Mouse (Mus musculus) 416B (cell line): ENCODE measurements around the gene Ptprg.
A peak's percentile ranks its signal among the peaks of the same experiment; 100 is the strongest.

Source experiments
- DNase-seq: peaks from one replicate; pipeline ENCODE4 v3.0.0; 2011; ENCODE audit warnings: low read depth

Gene Ptprg

DNA sequence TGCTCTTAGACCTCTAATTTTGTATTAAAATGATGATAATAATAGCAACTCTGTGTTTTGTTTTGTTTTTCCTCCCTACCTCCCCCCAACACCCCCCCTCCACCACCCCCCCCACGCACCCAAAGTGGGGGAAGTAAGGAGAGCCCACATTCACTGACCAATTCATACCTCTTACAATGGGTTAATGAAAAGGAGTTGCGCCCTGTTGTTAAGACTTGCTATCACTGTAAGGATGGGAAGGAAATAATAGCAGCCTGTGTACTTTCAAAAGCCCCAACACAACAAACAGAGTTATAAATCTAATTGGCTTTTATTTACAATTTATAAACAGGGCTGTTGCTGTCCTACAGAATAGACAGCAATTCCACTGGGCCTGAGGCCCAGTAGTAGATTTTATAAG lies 130.8 kb downstream of the Ptprg start:
- no peak for DNase-seq

DNA sequence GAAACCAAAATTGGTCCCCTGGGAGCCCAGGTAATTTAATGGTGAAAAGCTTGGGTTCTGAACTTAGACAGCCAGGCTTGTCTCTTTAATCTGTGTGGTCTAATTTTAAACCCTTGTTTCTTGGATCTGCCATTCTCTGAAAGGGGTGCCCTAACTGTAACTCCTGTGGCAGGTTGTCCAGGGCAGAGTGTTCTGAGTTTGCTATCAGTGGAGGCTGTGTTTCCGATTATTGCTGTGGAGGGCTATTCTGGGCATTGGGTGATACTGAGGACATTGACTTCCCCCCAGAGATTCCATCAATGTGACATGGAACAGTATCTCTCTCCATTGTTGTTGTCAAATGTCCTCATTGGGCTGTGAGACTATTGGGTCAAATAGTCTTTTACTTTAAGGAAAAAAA lies 134.2 kb downstream of the Ptprg start:
- DNase-seq, result no peak

DNA sequence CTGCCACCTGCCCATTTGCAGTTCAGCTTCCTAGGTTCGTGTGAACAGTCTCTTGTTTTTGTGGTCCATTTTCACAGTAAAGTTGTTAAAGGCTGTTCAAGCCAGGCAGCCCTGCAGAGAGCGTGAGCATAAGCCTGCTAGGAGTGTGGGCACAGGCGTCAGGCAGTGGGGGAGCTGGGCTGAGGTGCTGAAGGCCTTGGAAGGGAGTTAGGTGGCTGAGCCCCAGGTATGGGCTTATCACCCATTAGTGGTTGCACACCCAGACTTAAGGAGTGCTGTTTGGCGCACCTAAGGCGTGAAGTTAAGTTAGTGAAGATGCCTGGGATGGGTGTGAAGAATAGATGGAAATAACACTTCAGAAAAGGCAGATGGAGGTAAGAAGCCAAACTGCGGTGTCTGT lies 134.8 kb downstream of the Ptprg start:
- DNase-seq, result no peak

DNA sequence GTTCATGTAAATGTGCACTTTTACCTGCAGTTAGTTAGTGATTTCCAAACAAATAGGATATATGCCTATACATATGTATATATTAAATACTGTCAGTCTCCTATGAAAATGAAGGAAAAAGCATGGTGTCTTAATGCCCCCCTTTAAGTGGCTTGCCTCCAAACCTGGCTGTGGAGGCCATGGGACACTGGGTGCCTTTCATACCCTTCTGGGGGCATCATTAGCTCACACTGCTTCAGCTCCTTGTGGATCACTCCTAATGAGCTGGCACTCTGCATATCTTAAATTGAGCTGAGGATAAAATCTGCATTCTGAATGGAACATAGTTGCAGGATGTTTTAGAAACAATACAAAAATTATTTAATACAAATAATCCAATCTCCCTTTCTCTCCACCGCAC lies 136.7 kb downstream of the Ptprg start:
- no peak for DNase-seq

DNA sequence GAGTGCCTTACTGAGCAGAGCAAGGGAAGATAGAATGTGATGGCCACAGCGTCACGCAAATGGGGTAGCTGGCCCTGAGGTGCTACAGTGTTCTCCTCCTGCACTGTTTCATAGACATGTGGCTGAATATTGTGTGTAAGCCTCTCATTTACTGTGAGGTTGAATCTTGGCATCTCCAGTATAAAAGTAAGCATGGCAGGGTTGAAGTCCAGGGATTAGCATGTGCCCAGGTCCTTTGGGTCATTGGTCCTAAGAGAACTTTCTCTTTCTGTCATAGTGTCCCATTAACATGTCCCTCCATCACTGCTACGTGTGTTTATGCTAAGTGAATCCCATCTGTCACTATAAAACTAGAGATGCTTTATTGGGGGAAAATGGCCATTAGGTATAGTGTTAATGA lies 138.2 kb downstream of the Ptprg start:
- no peak for DNase-seq

DNA sequence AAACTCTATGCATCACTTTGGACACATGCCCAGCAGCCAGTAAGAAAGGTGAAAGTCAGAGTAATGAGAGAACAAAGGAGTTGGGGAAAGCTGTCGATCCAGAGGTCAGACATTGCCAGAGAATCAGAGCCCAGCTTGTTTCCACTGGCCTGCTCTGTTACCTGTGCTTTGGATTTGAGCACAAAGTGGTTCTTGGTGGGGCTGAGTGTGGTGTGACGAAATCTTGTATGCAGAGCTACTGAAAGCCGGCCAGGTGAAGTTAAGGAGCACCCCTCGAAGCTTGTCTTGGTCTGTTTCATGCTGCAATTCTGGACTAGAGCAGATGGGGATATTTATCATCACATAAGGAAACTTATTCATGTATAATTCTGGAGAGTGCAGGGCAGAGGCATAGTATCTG lies 145.5 kb downstream of the Ptprg start:
- DNase-seq, result no peak

DNA sequence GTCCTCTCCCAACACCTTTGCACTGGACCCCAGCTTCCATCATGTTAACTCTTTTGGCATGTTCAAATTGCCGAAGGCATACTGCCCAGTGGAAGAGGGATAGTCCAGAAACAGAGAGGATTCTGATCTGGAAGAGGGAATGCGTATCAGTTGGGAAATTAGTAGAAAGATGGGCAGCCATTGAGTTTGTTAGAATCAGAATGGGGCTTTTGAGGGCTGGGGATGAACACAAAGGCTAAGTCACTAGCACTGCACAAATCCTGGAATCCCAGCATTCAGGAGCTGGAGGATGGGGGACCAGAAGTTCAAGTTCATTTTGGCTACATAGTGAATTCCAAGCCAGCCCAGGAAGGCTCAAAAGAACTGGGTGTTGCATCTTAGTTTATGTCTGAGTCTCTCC lies 146.3 kb downstream of the Ptprg start:
- DNase-seq, result no peak

DNA sequence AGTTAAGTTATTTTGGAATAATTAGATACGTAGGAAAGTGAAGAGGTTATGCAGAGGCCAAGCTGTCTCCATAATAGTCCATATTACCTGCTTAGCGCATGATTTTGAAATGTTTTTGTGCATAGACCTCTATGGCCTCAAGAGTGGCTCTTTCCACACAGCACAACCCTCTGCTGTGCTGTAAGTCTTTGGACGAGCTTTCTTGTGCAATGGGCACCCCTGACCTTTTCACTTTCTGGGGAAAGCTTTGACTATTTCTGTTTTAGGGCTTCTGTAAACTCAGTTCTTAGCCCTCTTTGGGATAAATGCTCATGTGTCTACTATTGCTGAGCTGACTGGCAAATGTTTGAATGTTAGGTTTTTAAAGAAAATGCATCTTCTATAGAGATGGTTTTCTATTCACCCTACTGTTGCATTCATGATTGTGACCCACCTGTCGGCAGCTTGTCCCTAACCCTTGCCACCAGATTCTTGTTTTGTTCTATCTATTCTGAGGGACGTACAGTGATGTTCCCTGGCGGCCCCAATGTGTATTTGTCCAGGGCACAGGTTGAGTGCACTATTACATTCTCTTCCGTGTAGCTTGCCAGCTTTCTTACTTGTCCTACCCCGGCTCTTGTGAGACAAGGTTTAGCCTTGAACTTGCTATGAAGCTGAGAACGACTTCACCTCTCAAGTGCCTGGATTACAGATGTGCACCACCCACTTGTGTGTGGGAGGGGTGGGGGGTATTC lies 148.4 kb downstream of the Ptprg start:
- DNase-seq, result no peak

DNA sequence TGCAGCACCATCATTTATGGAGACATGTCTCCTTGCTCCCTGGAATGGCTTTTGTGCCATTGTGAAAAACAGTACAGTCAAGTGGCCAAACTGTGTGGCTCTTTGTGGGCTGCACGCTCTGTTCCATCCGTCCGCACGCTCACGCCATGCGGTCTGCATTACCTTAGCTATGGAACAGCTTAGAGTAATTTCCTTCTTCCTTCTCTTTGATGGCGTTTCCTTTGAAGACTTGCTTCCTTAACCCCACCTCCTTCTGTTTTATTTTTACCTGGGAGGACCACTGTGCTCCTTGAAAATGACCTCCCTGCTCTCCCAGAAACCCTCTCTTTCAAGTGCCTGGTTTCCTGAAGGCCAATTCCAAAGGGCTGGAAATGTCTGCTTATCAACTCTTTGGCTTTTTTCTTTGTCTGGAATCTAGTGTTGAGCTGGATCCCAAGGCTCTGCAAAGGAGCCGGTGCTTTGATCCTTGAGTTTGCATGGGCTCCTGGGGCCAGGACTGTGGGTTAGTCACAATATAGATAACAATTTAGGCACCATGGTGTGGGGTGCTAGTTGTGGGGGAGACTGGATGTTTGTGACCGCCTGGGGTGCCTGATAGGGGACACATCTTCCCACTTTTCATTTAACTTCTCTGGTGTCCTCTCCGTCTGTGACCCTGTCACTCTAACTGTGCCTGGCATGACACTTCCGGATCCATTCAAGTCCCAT lies 149.6 kb downstream of the Ptprg start:
- no peak for DNase-seq

DNA sequence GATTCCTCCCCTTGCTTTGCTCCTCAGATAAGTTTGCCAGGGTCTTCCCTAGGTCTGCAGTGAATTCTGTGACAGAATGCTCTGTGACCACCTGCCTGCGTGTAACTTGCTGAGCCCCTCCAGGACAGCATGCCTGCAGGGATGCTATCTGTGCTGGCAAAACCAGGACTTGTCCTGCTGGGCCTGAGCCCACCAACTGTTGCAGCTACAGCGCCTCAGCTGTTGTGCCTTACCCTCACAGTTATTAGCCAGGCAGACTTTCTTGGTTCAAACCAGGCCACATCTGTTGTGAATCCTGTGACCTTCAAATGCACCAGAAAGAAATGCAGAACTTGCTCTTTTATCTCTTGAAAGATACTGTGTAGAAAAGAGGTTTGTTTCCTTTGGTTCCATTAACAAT lies 151.5 kb downstream of the Ptprg start:
- no peak for DNase-seq

DNA sequence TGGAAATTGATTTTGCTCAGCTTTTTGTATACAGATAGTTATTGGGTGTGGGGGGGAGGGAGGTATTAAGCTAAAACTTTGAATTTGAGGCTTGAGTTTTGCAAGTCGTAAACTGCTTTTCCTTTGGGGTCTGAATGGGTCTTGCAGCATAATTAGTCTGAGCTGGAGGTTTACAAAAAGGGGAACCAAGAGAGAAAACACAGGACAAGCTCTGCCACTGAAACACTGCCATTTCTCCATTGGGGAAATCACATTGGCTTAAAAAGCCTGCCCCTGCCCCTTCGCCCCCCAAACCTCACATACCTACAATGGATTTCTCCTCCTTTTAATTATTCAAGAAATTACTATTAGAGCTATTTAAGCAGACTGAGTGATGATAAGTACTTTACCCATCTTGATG lies 156.0 kb downstream of the Ptprg start:
- DNase-seq, result no peak

DNA sequence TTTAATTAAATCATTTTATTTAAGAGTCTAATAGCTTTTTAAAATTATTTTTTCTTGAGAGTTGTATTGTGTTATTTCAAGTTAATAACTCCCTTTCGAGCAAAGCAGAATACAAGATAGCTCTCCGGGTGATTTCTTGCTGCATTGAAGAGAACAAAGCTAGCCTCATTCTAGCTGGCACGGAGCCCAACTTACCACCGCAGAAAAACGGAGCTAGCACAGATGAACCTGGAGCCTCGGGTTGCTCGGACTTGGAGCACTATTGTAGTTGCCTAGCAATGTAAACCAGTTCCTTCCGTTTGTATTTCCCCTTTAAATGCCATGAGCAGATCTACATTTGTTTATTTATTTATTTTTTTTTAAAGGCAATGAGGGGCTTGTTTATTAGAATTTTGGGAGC lies 156.5 kb downstream of the Ptprg start:
- DNase-seq, result no peak

DNA sequence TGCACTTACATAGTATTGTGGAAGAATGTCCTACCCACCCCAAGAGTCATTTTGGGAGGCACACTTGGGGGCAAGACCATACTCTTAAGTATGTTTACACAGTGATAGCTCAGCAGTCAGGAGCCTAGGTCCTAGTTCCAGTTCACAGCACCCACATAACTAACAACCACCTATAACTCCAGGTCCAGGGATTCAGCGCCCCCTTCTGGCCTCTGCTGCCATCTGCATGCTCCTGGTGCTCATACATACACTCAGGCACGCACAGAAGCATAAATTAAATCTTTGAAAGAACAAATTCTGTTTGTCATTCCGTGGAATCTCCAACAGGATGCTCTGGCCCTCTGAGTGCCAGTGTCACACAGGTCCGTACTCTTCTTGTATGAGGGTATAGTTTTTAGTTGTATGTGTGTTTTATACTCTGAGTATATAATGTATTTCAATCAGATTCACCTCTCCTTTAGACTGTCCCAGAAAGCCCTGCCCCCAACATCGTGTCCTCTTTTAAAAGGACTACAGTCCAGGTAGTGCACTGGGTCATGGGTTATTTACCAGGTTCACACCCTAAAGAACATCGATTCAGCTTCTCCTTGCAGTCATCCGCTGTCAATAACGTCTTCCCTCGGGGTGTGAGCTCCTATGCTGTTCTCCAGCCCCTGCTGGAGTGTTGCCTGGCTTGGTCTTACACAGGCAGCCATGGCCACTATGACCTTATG lies 157.2 kb downstream of the Ptprg start:
- no peak for DNase-seq

DNA sequence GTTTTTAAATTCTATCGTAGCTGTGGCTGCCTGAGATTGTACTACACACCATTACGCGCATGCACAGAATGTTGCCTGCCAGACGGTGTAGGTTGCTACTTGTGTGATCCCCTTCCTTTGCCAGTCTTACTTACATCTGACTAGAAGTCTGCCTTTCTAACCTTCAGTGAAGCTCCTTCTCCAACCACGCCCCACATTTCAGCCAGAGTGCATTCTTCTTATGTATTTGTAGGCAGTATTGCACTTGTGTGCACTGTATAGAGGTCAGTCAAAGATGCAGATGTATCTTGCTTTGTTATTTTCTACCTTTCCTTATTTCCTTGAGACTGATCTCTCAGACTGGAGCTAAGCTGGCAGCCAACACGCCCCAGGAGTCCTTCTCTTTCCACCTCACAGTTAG lies 158.8 kb downstream of the Ptprg start:
- DNase-seq, result no peak

DNA sequence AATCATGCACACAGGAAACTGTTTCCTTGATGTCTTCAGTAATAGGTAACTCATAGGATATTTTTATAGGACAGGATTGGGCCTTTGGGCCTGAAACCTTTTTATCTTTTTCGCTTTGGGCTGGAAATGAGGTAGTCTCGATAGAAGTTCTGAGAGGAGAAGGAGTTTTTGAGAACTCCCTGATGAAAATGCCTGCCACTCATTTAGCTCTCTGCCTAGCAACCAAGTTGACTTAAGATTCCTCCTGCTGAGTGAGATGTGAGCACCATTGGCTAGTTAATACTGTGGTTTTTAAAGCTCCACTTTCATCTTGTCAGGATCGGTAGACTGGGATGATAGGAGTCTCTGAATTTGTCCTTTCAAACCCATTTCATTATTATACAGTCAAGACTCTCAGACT lies 162.9 kb downstream of the Ptprg start:
- no peak for DNase-seq

DNA sequence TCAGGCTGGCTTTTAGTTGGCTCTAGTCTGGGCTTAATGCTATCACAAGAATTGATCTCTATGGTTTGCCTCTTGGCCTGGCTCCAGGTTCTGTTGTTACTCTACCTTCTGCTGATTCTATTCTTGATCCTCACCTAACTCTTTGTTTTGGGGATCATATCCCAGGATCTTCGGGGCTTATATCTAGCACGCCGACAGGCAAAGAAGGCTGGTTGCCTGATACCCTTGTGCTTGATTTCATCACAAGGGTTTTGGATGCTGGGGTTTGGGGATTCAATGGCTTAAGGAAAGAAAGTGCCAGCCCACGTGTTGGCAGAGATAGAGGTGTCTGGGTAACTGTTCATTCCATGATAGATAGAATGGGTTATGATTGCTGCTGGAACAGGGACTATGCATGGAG lies 164.9 kb downstream of the Ptprg start:
- no peak for DNase-seq

DNA sequence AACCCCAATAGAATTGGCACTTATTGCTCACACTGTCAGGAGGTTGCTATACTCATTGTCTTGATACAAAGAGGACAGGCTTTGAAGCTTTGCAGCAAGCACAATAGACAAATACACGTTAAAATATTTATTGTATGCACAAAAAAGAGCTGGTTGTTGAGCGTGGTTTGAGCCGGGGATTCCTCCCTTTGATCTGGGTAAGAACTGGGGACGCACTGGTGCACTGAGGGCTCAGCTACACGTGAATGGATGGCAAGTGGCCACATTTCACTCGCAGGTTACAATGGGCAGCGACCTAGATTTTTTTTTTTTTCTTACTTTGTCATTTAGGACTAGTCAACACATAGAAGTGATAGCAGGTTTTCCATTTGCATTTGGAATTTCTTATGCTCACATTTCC lies 165.9 kb downstream of the Ptprg start:
- no peak for DNase-seq

DNA sequence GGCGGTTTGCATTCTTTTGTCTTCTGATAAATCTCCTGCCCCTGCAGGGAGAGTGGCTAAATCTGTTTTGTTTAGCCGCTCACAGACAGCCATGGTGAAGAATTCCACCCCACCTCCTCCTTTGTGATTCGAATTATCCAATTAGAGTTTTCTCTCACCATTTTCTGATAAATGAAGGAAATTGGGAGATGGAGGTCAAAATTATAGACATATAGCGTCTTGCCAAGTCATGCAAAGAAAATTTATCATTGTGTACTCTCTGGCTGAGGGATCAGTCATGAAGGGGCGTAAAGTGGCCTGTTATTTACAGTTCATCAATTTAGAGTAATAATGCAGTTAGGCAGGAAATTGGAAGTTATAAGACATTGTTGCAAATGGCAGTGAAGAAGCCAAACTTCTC lies 168.8 kb downstream of the Ptprg start:
- no peak for DNase-seq

DNA sequence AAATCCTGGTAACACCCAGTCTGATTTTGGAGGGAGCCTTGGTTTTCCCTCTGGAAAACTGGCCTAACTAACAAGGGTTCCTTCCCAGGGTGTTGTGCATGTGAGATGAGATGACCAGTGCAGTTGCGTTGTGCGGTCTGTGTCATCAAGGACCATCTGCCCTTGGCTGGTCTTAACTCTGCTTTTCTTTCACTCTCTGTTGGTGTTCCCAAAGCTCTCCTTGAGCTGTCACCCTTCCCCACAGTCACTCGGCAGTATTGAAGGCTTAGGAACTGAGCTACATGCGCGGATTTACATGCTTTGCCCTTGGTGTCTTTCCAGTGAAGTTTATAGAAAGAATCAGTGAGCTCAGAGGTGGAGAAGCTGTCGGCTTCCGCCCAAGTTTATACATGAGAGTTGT lies 170.5 kb downstream of the Ptprg start:
- DNase-seq, result no peak

DNA sequence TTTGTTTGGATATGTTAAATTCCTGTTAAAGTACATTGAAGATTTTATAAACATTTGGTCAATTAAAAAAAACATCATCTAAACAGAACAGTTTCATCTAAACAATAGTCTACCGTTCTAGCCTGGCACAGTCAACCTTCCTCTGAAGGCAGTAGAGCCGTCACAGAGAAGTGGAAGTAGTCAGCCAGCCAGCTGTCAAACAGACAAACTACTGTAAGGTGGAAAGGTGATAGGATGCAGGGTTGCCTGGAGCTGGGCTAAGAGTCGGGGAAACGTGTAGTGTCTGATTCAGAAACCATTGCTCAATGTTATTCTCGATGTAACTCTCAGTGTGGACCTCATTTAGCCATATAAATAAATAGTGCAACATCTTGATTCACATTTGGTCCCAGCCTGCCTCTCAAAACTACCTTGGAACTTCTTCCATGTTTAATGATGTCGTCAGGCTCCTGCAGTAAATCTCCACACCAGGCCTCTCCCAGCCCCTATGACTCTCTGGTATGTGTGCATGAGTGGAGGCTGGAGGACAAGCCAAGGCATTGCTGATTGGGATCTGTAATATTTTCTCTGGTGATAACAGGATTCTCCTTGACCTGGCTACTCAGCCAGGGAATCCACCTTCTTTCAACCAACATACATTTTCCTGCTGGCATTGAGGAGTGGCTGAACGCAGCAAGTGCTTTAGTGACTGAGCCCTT lies 178.0 kb downstream of the Ptprg start:
- DNase-seq, result no peak

DNA sequence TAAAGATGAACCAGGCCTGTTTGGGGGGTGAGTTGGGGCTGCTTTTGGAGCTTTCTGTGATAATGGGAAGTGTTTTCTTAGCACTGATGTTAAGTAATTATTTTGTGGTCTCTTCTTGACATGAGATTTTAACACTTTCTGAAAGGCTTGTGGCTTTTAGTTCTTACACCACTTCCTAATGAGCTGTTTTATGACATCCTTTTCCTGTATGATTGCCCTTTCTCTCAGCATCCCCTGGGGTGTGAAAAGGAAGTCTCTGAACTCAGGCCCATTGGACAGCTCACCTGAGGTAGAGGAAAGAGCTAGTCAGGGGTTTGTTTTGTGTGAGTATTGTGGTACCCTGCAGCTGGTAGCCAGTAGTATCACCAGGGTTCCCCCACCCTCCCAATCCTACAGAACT lies 179.0 kb downstream of the Ptprg start:
- DNase-seq, result peak; percentile 12

DNA sequence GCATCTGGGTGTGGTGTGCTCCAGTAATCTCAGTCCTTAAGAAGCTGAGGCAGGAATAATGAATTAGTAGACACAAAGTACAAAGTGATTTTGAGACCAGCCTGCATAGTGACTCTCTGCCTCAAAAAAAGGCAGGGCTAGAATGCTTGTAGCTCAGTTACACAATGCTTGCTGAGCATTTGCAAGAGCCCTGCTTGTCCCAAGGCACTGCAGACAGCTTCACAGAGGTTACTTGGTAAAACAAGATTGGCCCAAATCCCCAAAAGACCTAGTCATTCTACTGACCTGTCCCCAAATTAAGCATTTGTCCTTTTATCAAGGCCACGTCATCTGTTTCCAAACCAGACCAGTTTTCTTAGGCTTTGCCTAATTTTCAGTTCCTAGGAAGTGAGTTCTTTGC lies 190.4 kb downstream of the Ptprg start:
- DNase-seq, result no peak

DNA sequence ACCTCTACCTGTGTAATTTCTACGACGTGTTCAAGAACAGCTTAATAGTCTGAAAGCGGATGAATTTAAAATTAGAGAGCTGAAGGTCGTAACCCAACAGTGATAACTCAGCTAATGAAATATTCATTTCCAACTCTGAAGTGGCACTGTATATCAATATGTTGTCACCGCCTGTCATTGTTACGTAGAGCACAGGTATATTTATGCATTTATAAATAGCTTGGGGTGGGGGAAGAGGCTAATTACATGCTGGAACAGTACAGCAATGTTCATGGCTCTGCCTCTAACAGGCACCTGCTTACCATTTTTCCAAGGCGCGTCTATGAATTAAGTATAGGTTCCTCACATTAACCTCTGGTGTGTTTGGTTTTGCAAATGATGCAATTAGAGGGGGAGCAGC lies 199.3 kb downstream of the Ptprg start:
- DNase-seq, result no peak
